Mouse (Mus musculus) megakaryocyte, embryonic 14.5 days (primary cell): ENCODE data around the gene Pttg1.

Source experiments
- FLI1 ChIP-seq: IDR thresholded peaks from 2 replicates; pipeline ENCODE4 v1.6.1; 2012; ENCODE audit warnings: low read length, inconsistent platforms, mixed read lengths
- GATA1 ChIP-seq: IDR thresholded peaks from 3 replicates; pipeline ENCODE4 v1.6.1; 2012; ENCODE audit warnings: mixed read lengths, low read length, inconsistent platforms, borderline replicate concordance

- TF ChIP-seq GATA1 (no peak), FLI1 (no peak)
Observed at GRCm38 (mm10) chr11:43452266-43452665, 26.2 kb upstream of the Pttg1 start.
